ENCODE assay signal across 11 mouse cellular contexts in genomic region chr11:43705751-43706150, GRCm38 (mm10).
"Had no signal": no experiment of that assay in that cellular context is flagged by ENCODE, and none has a peak within 500 bp of the region (broad histone marks: within the 10 kb centered on the region; RNA-seq: fewer than 3 reads in every experiment).

No protein-coding gene starts in this region.

- ATAC-seq: liver, postnatal 0 days; lung, postnatal 0 days; midbrain, embryonic 13.5 days; midbrain, embryonic 16.5 days had no signal

- DNase-seq: kidney, postnatal 14 days; kidney, postnatal 4 days; liver, postnatal 0 days; lung, embryonic 14.5 days; retina, postnatal 1 day; right cerebral cortex, postnatal 25 days; thymus, adult 18-20 months; thymus, postnatal 36 days had no signal
